Mouse (Mus musculus): ENCODE data around the gene Sgk2. TPM values are rescaled to one million over a fixed set of nuclear protein-coding genes. Genes with fewer than 3 reads are reported as not detected.

Sgk2 gene
- total and polyA plus RNA-seq, 2 experiments from 2014 or later, result 0.25 TPM; not detected in 1

GRCm38 (mm10) chr2:162986764-162987163 lies 366 bp upstream of the Sgk2 start:
- no peaks in the 10 kb centered on the region for H3K4me1 ChIP-seq (ENCODE audit: insufficient read depth)
- ATAC-seq (no peak), DNase-seq (no peak)
- no peaks in the 10 kb centered on the region for H3K9me3 ChIP-seq (ENCODE audit: low read length)
- no peaks in the 10 kb centered on the region for H3K27me3 ChIP-seq (ENCODE audit: insufficient read depth, low read length)
- H3K36me3 ChIP-seq (ENCODE audit: insufficient read depth), result no peaks in the 10 kb centered on the region
- no peak for TF ChIP-seq CTCF (IDR thresholded peaks at IDR 0.05; ENCODE audit: low read depth)
- no peak overlapping the region for H3K4me3 ChIP-seq (ENCODE audit: low read depth, low read length)
- H3K9ac ChIP-seq, result no peak overlapping the region
- H3K4me2 ChIP-seq (ENCODE audit: low read depth), result no peak overlapping the region
- no peak overlapping the region for H3K27ac ChIP-seq (ENCODE audit: low read depth, low read length)
- WGBS, result 85% methylated on average over 3 of the region's 3 CpGs

- no peak for TF ChIP-seq CTCF (IDR thresholded peaks at IDR 0.05; ENCODE audit: low read depth)
- no peaks in the 10 kb centered on the region for H3K27me3 ChIP-seq (ENCODE audit: insufficient read depth, low read length)
- 88% methylated on average over 4 of the region's 4 CpGs for WGBS
Observed at GRCm38 (mm10) chr2:162988235-162988634, 1.1 kb downstream of the Sgk2 start.

GRCm38 (mm10) chr2:162991394-162992083 lies 4.4 kb downstream of the Sgk2 start:
- no peak for TF ChIP-seq CTCF (IDR thresholded peaks at IDR 0.05; ENCODE audit: low read depth)
- Histone ChIP-seq H3K4me3 (ENCODE audit: low read depth, low read length) (no peak overlapping the region), H3K27me3 (ENCODE audit: insufficient read depth, low read length) (no peaks in the 10 kb centered on the region), H3K36me3 (ENCODE audit: insufficient read depth) (no peaks in the 10 kb centered on the region), H3K4me1 (ENCODE audit: insufficient read depth) (no peaks in the 10 kb centered on the region), H3K9me3 (ENCODE audit: low read length) (no peaks in the 10 kb centered on the region), H3K9ac (no peak overlapping the region), H3K4me2 (ENCODE audit: low read depth) (no peak overlapping the region), H3K27ac (ENCODE audit: low read depth, low read length) (no peak overlapping the region)
- 36% methylated on average over 6 of the region's 6 CpGs for WGBS
- DNase-seq (no peak), ATAC-seq (no peak)

More at GRCm38 (mm10) chr2:162988235-162988634, 1.1 kb downstream of the Sgk2 start:
- H3K36me3 ChIP-seq (ENCODE audit: insufficient read depth), result no peaks in the 10 kb centered on the region
- no peak overlapping the region for H3K27ac ChIP-seq (ENCODE audit: low read depth, low read length)
- no peak for DNase-seq
- no peaks in the 10 kb centered on the region for H3K9me3 ChIP-seq (ENCODE audit: low read length)
- H3K9ac ChIP-seq, result no peak overlapping the region
- H3K4me1 ChIP-seq (ENCODE audit: insufficient read depth), result no peaks in the 10 kb centered on the region
- no peak overlapping the region for H3K4me3 ChIP-seq (ENCODE audit: low read depth, low read length)
- no peak overlapping the region for H3K4me2 ChIP-seq (ENCODE audit: low read depth)
- ATAC-seq, result no peak

- H3K9me3 ChIP-seq (ENCODE audit: low read length), result no peaks in the 10 kb centered on the region
- H3K4me2 ChIP-seq (ENCODE audit: low read depth), result no peak overlapping the region
- no peaks in the 10 kb centered on the region for H3K27me3 ChIP-seq (ENCODE audit: insufficient read depth, low read length)
- H3K4me1 ChIP-seq (ENCODE audit: insufficient read depth), result no peaks in the 10 kb centered on the region
- ATAC-seq (no peak), DNase-seq (no peak)
- H3K9ac ChIP-seq, result no peak overlapping the region
- no peak overlapping the region for H3K27ac ChIP-seq (ENCODE audit: low read depth, low read length)
- no peaks in the 10 kb centered on the region for H3K36me3 ChIP-seq (ENCODE audit: insufficient read depth)
- H3K4me3 ChIP-seq (ENCODE audit: low read depth, low read length), result no peak overlapping the region
- TF ChIP-seq CTCF (IDR thresholded peaks at IDR 0.05; ENCODE audit: low read depth), result no peak
Observed at GRCm38 (mm10) chr2:162992084-162992437, 4.9 kb downstream of the Sgk2 start.

GRCm38 (mm10) chr2:162993881-162994616 lies 6.9 kb downstream of the Sgk2 start:
- Histone ChIP-seq H3K4me2 (ENCODE audit: low read depth) (no peak overlapping the region), H3K27ac (ENCODE audit: low read depth, low read length) (no peak overlapping the region), H3K27me3 (ENCODE audit: insufficient read depth, low read length) (no peaks in the 10 kb centered on the region), H3K9ac (no peak overlapping the region), H3K4me3 (ENCODE audit: low read depth, low read length) (no peak overlapping the region), H3K36me3 (ENCODE audit: insufficient read depth) (no peaks in the 10 kb centered on the region), H3K9me3 (ENCODE audit: low read length) (no peaks in the 10 kb centered on the region), H3K4me1 (ENCODE audit: insufficient read depth) (no peaks in the 10 kb centered on the region)
- TF ChIP-seq CTCF (IDR thresholded peaks at IDR 0.05; ENCODE audit: low read depth), result no peak
- ATAC-seq, result no peak
- 82% methylated on average over 9 of the region's 9 CpGs for WGBS
- DNase-seq, result no peak

GRCm38 (mm10) chr2:162998528-162999230 lies 11.5 kb downstream of the Sgk2 start:
- H3K27ac ChIP-seq (ENCODE audit: low read depth, low read length), result no peak overlapping the region
- DNase-seq (peak; percentile 82), ATAC-seq (peak; percentile 81)
- no peaks in the 10 kb centered on the region for H3K27me3 ChIP-seq (ENCODE audit: insufficient read depth, low read length)
- H3K9ac ChIP-seq, result no peak overlapping the region
- H3K4me2 ChIP-seq (ENCODE audit: low read depth), result peak overlapping the region; percentile 13; the same call in 1 of the 2 replicates
- H3K4me3 ChIP-seq (ENCODE audit: low read depth, low read length), result no peak overlapping the region
- 27% methylated on average over 18 of the region's 18 CpGs for WGBS
- H3K9me3 ChIP-seq (ENCODE audit: low read length), result no peaks in the 10 kb centered on the region
- peak; percentile 86 for TF ChIP-seq CTCF (IDR thresholded peaks at IDR 0.05; ENCODE audit: low read depth)
- H3K4me1 ChIP-seq (ENCODE audit: insufficient read depth), result no peaks in the 10 kb centered on the region
- H3K36me3 ChIP-seq (ENCODE audit: insufficient read depth), result no peaks in the 10 kb centered on the region

- H3K9me3 ChIP-seq (ENCODE audit: low read length), result no peaks in the 10 kb centered on the region
- no peak for DNase-seq
- no peaks in the 10 kb centered on the region for H3K27me3 ChIP-seq (ENCODE audit: insufficient read depth, low read length)
- no peaks in the 10 kb centered on the region for H3K36me3 ChIP-seq (ENCODE audit: insufficient read depth)
- H3K4me3 ChIP-seq (ENCODE audit: low read depth, low read length), result no peak overlapping the region
- no peak overlapping the region for H3K4me2 ChIP-seq (ENCODE audit: low read depth)
- H3K4me1 ChIP-seq (ENCODE audit: insufficient read depth), result no peaks in the 10 kb centered on the region
- WGBS, result 26% methylated on average over 3 of the region's 3 CpGs
- no peak overlapping the region for H3K9ac ChIP-seq
- no peak for ATAC-seq
- H3K27ac ChIP-seq (ENCODE audit: low read depth, low read length), result no peak overlapping the region
- TF ChIP-seq CTCF (IDR thresholded peaks at IDR 0.05; ENCODE audit: low read depth), result peak; percentile 65
Observed at GRCm38 (mm10) chr2:162999744-163000143, 12.6 kb downstream of the Sgk2 start.
